Mouse (Mus musculus) CH12.LX (cell line): ENCODE measurements at regions not wholly inside any gene's neighbourhood (a gene's known extent, or its start where the extent isn't known, plus 50 kb on each side); places are given as distances from the start of the nearest gene placed in this dataset.

Source experiments
- DNase-seq: peaks from one replicate; pipeline ENCODE4 v3.0.0-alpha.2; 2013; ENCODE audit errors: extremely low read depth
- H3K27ac ChIP-seq: 2 replicates; pipeline ENCODE4 v1.5.1; 2012; ENCODE audit warnings: low read depth, mild to moderate bottlenecking, control low read depth, moderate library complexity; ENCODE audit not compliant: insufficient read depth
- H3K27me3 ChIP-seq: replicated peaks from 2 replicates; pipeline ENCODE3; 2012; ENCODE audit warnings: inconsistent platforms
- H3K36me3 ChIP-seq, 2 experiments: replicated peaks in 1 of 2; 2 replicates each; pipeline versions ENCODE3 to v1.6.1; 2012; ENCODE audit warnings: inconsistent platforms in 1 of 2, low read length in 1 of 2, mild to moderate bottlenecking in 1 of 2, mixed read lengths in 1 of 2, moderate library complexity in 1 of 2; ENCODE audit not compliant: control insufficient read depth in 1 of 2, insufficient read depth in 1 of 2
- H3K4me1 ChIP-seq, 2 experiments: 2 replicates each; pipeline ENCODE4 v1.6.1; 2012; ENCODE audit warnings: inconsistent platforms in 1 of 2, moderate library complexity in 1 of 2; ENCODE audit not compliant: insufficient read depth in 2 of 2, control insufficient read depth in 1 of 2
- H3K4me2 ChIP-seq: 2 replicates; pipeline ENCODE4 v1.6.1; 2012; ENCODE audit warnings: low read depth, mild to moderate bottlenecking, control low read depth; ENCODE audit not compliant: poor library complexity, insufficient read depth, severe bottlenecking
- H3K4me3 ChIP-seq, 3 experiments: fragments of 150-350 bp in 1 of 3; sonication (generic) in 1 of 3; replicated peaks in 1 of 3; 2 replicates each; pipeline versions ENCODE3 to v1.5.1; 2011 to 2012; ENCODE audit warnings: low read depth in 2 of 3, low read length in 2 of 3, mild to moderate bottlenecking in 2 of 3, moderate library complexity in 2 of 3, control low read depth in 1 of 3, improper control_type of control experiment in 1 of 3, inconsistent platforms in 1 of 3, mixed read lengths in 1 of 3; ENCODE audit not compliant: poor library complexity in 1 of 3
- H3K79me2 ChIP-seq: replicated peaks from 2 replicates; pipeline ENCODE4 v1.6.1; 2012; ENCODE audit warnings: mild to moderate bottlenecking, moderate library complexity; ENCODE audit not compliant: control insufficient read depth, poor library complexity, insufficient read depth, severe bottlenecking; ENCODE audit errors: extremely low read depth
- H3K9ac ChIP-seq: 2 replicates; pipeline ENCODE4 v1.6.1; 2012; ENCODE audit warnings: low read depth, mild to moderate bottlenecking, control low read depth, moderate library complexity; ENCODE audit not compliant: insufficient read depth
- H3K9me3 ChIP-seq: replicated peaks from 2 replicates; pipeline ENCODE3; 2012; ENCODE audit warnings: low read length, inconsistent platforms, mixed read lengths
- BHLHE40 ChIP-seq: IDR thresholded peaks from 2 replicates; pipeline ENCODE4 v1.6.1; 2011; ENCODE audit warnings: mild to moderate bottlenecking, low read depth, low read length, improper control_type of control experiment
- CHD1 ChIP-seq: IDR thresholded peaks from 2 replicates; pipeline ENCODE4 v1.6.1; 2012; ENCODE audit warnings: low read depth, low read length, improper control_type of control experiment, inconsistent platforms
- CHD2 ChIP-seq: IDR thresholded peaks from 2 replicates; pipeline ENCODE4 v1.6.1; 2011; ENCODE audit warnings: low read length, improper control_type of control experiment
- CTCF ChIP-seq, 2 experiments: IDR thresholded peaks in 1 of 2; conservative IDR thresholded peaks in 1 of 2; 2 replicates each; pipeline ENCODE4 v1.5.1; 2011 to 2012; ENCODE audit warnings: low read depth in 2 of 2, low read length in 2 of 2, improper control_type of control experiment in 1 of 2, inconsistent platforms in 1 of 2, mild to moderate bottlenecking in 1 of 2, moderate library complexity in 1 of 2
- E2F4 ChIP-seq: IDR thresholded peaks from 2 replicates; pipeline ENCODE4 v1.6.1; 2011; ENCODE audit warnings: low read depth, low read length, improper control_type of control experiment; ENCODE audit not compliant: insufficient replicate concordance
- ELF1 ChIP-seq: IDR thresholded peaks from 2 replicates; pipeline ENCODE4 v1.6.1; 2014; ENCODE audit warnings: low read depth, mild to moderate bottlenecking, inconsistent platforms, low read length, improper control_type of control experiment
- EP300 ChIP-seq: IDR thresholded peaks from 2 replicates; pipeline ENCODE4 v1.6.1; 2011; ENCODE audit warnings: low read length, improper control_type of control experiment
- ETS1 ChIP-seq: conservative IDR thresholded peaks from 2 replicates; pipeline ENCODE4 v1.6.1; 2012; ENCODE audit warnings: low read depth, mild to moderate bottlenecking, inconsistent platforms, low read length, improper control_type of control experiment, moderate library complexity
- GABPA ChIP-seq: IDR thresholded peaks from 2 replicates; pipeline ENCODE4 v1.6.1; 2012; ENCODE audit warnings: low read depth, low read length, improper control_type of control experiment, inconsistent platforms; ENCODE audit not compliant: insufficient replicate concordance
- HCFC1 ChIP-seq: IDR thresholded peaks from 2 replicates; pipeline ENCODE4 v1.6.1; 2012; ENCODE audit warnings: low read depth, mild to moderate bottlenecking, inconsistent platforms, low read length, improper control_type of control experiment
- IRF4 ChIP-seq: IDR thresholded peaks from 2 replicates; pipeline ENCODE4 v1.6.1; 2014; ENCODE audit warnings: low read depth, mild to moderate bottlenecking, inconsistent platforms, low read length, improper control_type of control experiment
- KAT2A ChIP-seq: IDR thresholded peaks from 2 replicates; pipeline ENCODE4 v1.6.1; 2012; ENCODE audit warnings: low read length, improper control_type of control experiment, inconsistent platforms; ENCODE audit not compliant: insufficient replicate concordance
- MAZ ChIP-seq: IDR thresholded peaks from 2 replicates; pipeline ENCODE4 v1.6.1; 2012; ENCODE audit warnings: low read depth, mild to moderate bottlenecking, inconsistent platforms, low read length, improper control_type of control experiment, moderate library complexity
- MYC ChIP-seq: IDR thresholded peaks from 2 replicates; pipeline ENCODE4 v1.6.1; 2011; ENCODE audit warnings: low read depth, mild to moderate bottlenecking, improper control_type of control experiment, low read length
- NELFE ChIP-seq: IDR thresholded peaks from 2 replicates; pipeline ENCODE4 v1.6.1; 2011; ENCODE audit warnings: low read depth, low read length, improper control_type of control experiment
- NRF1 ChIP-seq: IDR thresholded peaks from 2 replicates; pipeline ENCODE4 v1.6.1; 2014; ENCODE audit warnings: low read depth, mild to moderate bottlenecking, inconsistent platforms, low read length, improper control_type of control experiment, moderate library complexity
- PAX5 ChIP-seq: IDR thresholded peaks from 2 replicates; pipeline ENCODE4 v1.6.1; 2012; ENCODE audit warnings: low read length, inconsistent platforms, mixed read lengths
- POLR2A ChIP-seq: IDR thresholded peaks from 2 replicates; pipeline ENCODE4 v1.6.1; 2011; ENCODE audit warnings: low read depth, mild to moderate bottlenecking, improper control_type of control experiment, low read length
- UBTF ChIP-seq: IDR thresholded peaks from 2 replicates; pipeline ENCODE4 v1.6.1; 2012; ENCODE audit warnings: low read depth, mild to moderate bottlenecking, inconsistent platforms, low read length, improper control_type of control experiment, moderate library complexity
- ZKSCAN1 ChIP-seq: IDR thresholded peaks from 2 replicates; pipeline ENCODE4 v1.6.1; 2012; ENCODE audit warnings: low read depth, inconsistent platforms, low read length, improper control_type of control experiment, borderline replicate concordance
- ZNF384 ChIP-seq: IDR thresholded peaks from 2 replicates; pipeline ENCODE4 v1.6.1; 2012; ENCODE audit warnings: low read depth, low read length, improper control_type of control experiment, inconsistent platforms
- dilution Hi-C: fragments of 300-500 bp; cut with MboI; formaldehyde crosslinking; loops from 2 replicates; pipeline ENCODE4 v1.14.3; 2020; ENCODE audit warnings: low sequenced_read_pairs; ENCODE audit not compliant: extremely low pct_unique_long_range_greater_than_20kb, extremely low pct_ligation_motif_present
- in situ Hi-C: fragments of 300-500 bp; cut with MboI; formaldehyde crosslinking; loops from 3 replicates; pipeline ENCODE4 v1.14.3; 2019; ENCODE audit warnings: low sequenced_read_pairs, low pct_ligation_motif_present, low pct_unique_long_range_greater_than_20kb, mixed read lengths

DNA sequence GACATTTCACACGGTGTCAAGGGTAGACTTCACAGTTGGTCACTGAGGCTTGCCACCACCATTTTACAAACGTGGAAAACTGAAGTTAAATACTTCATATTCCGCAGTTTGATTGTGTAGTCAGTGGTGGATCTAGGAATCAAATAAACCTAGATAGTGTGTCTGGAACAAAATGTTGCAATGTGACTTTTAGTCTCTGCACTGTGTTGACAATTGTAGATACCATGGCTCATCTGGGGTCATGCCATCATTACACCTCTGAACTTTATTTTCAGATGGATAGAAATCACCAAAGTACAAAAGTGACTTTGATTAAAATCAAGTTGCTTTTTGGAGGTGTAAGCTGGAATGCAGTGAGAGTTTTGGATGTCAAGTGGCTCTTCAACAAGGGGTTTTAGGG, 158.3 kb downstream of the Ascl1 start:
- no peaks in the 10 kb centered on the region for H3K36me3 ChIP-seq
- no peak for DNase-seq
- dilution Hi-C loops (no loop called here), in situ Hi-C loops (no loop called here)
- no peaks in the 10 kb centered on the region for H3K4me1 ChIP-seq
- TF ChIP-seq MYC (no peak), ZKSCAN1 (no peak), CTCF (conservative IDR thresholded peaks at IDR 0.05 in 1 of 2, IDR thresholded peaks at IDR 0.05 in 1 of 2; ENCODE audit: low read depth in 2 of 2, low read length in 2 of 2) (no peak), E2F4 (no peak), MAZ (no peak), KAT2A (no peak), ETS1 (no peak), GABPA (no peak), CHD1 (no peak), CHD2 (no peak), NELFE (no peak), ZNF384 (no peak), POLR2A (no peak), IRF4 (no peak), EP300 (no peak)
- no peaks in the 10 kb centered on the region for H3K79me2 ChIP-seq
- H3K27me3 ChIP-seq, result no peaks in the 10 kb centered on the region
- H3K9me3 ChIP-seq, result no peaks in the 10 kb centered on the region
- H3K27ac ChIP-seq, result no peak overlapping the region
- no peak overlapping the region for H3K4me2 ChIP-seq
- H3K9ac ChIP-seq, result no peak overlapping the region
- H3K4me3 ChIP-seq, result no peak overlapping the region

DNA sequence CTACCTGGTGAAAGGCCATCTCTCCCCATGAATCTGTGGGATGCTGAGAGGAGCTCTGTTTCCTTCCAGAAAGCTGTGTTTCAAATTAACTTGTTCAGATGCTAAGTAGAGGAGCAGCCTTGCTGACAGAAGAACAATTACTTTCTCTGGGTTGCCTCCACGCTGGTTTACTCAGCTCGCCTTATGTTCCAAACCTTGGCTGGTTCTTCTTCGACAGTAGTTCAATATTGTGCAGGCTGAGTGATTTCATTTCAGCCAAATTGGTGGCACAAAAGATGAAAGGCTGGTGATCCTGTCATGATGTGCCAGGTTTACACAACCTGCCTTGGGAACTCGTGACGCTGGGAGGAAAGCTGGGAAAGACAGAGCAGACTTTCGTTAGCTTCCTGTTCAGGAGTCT, 160.1 kb downstream of the Ascl1 start:
- TF ChIP-seq ELF1 (no peak), BHLHE40 (no peak), UBTF (no peak), PAX5 (no peak), NRF1 (no peak), MAZ (no peak), HCFC1 (no peak)
- Histone ChIP-seq H3K4me2 (no peak overlapping the region), H3K27me3 (no peaks in the 10 kb centered on the region), H3K79me2 (no peaks in the 10 kb centered on the region), H3K36me3 (no peaks in the 10 kb centered on the region), H3K27ac (no peak overlapping the region), H3K9me3 (no peaks in the 10 kb centered on the region), H3K4me1 (no peaks in the 10 kb centered on the region), H3K9ac (no peak overlapping the region), H3K4me3 (no peak overlapping the region)
- DNase-seq, result no peak
- in situ Hi-C loops (no loop called here), dilution Hi-C loops (no loop called here)
